Mouse (Mus musculus) CH12F3 (cell line): Measurements from ENCODE around the gene Sord.

Source experiments
- in situ Hi-C: fragments of 300-500 bp; cut with MboI; formaldehyde crosslinking; loops from 2 replicates; pipeline ENCODE4 v1.14.3; 2020; ENCODE audit warnings: low sequenced_read_pairs

The Sord gene

DNA sequence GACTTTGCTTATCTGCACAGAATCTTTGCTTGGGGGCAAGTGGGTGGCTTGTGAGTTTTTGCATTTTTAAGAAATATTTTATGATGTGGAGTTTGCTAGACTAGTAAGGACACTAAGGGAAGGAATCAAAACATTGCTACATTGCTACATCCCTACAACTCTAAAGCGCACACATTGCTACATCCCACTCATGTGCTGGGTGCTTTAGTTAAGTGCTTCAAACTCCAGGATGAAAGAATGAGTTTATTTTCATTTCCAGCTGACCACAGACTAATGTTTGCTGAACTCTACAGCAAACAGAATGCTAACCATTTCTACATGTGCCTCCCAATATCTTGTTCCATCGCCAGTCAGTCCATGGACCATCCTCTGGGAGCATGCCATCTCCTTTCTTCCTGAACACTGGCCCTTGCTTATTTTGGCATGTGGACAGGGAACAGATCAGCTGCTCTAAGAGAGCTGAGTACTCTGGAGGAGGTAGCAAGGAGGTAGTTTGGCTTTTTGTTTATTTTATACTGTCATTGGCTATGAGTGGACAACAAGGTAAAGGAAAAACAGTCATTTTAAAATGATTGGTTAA lies 3.4 kb downstream of the Sord start:
- in situ Hi-C loops, result no loop called here

- in situ Hi-C loops, result no loop called here
Observed at GRCm38 (mm10) chr2:122240735-122241134, 6.2 kb downstream of the Sord start.

GRCm38 (mm10) chr2:122241226-122241625 lies 6.7 kb downstream of the Sord start:
- in situ Hi-C loops, result no loop called here

DNA sequence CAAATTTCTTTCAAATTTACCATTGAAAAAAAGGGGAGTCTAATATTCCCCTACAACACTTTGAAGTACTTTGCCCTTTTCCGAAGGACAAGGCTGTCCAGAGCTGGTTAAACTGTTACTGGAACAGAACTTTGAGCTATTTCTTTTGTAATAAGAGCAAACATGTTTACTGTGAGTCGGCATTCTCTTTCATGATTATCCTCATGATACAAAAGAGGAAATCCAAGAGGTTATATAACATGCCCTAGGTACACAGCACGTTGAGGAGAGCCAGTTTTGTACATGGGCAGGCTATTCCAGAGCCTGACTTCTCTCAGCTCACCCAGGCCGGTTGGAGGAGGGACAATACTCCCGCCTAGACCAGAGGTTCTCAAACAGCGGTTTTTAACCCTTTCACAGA lies 7.4 kb downstream of the Sord start:
- in situ Hi-C loops, result no loop called here

- in situ Hi-C loops, result no loop called here
Observed at GRCm38 (mm10) chr2:122243671-122244131, 9.2 kb downstream of the Sord start.

DNA sequence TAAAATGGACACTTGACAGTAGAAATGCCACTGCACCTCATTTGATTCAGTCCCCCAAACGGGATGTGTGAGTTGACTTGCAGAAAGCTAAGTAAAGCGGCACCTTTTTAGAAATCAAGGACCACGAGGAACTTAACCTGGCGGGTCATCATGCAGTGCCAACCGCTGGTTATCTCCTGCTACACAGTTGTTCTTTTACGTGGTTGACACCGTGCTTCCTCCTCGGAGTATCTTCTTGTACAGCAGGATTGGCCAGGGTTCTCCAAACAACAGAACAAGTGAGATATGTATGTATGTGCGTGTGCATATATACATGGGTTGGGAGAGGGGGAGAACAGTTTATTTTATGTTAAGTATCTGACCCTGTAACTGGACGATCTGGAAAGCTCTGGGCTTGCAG lies 13.2 kb downstream of the Sord start:
- in situ Hi-C loops, result no loop called here

GRCm38 (mm10) chr2:122255997-122256396 lies 21.4 kb downstream of the Sord start:
- in situ Hi-C loops, result no loop called here

- in situ Hi-C loops, result no loop called here
Observed at GRCm38 (mm10) chr2:122260729-122261128, 26.2 kb downstream of the Sord start.

- in situ Hi-C loops, result no loop called here
Observed at GRCm38 (mm10) chr2:122264690-122265089, 30.1 kb downstream of the Sord start.

GRCm38 (mm10) chr2:122266407-122267193 lies 32.1 kb downstream of the Sord start:
- in situ Hi-C loops, result no loop called here

DNA sequence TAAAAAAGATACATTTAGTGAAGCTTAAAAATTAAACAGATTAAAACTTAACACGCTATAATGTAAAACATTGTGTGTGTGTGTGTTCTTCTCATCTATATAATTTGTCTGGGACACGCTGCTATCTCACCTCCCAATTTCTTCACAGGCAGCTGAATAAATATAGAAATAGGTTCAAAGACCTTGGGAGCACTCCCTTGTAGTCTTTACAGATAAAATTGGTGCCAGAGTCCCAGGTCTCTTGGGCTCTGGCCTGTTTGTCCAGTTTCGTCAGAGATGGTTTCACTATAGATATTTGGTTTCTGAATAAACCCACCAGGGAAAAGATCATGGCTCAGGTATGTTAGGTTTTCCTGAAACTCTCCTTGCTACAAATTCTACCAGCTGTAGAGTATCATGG lies 44.2 kb downstream of the Sord start:
- in situ Hi-C loops, result no loop called here

DNA sequence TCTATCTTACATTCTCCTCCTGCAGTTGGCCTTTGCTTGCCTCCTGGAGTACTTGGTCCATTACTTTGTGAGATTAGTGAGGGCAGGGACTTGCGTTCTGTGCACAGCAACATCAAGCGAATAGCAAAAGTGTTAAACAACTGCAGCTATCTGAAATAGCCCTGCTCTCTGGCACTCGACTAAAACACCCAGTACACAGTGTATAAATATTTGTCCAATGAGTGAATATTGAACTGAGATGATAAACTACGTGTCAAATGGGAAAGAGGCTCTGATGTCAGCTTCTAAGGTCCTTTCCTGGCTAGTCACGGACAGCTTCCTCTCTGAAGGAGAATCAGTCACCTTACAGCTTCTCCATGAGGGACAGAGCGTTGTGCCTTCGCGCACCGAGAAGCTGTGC lies 49.5 kb downstream of the Sord start:
- in situ Hi-C loops, result no loop called here

- in situ Hi-C loops, result no loop called here
Observed at GRCm38 (mm10) chr2:122286137-122286536, 51.6 kb downstream of the Sord start.

DNA sequence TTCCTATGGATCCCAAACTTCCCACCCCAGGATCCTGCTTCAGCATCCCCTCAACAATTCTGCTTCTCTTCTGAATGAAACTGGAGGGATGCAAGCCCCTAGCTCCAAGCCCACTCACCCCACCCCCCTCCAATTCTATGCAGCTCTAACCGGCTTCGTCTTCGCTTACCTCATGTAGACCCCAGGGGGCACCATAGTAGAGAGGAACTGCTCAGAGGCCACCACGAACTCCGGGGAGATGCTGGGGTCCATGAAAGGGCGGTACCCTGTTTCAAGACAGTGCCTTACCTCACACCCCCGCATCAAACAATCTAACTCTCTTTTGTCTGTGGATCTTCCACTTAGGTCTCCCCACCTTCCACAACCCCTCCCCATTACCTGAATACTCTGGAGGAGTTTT lies 60.4 kb downstream of the Sord start:
- in situ Hi-C loops, result no loop called here

DNA sequence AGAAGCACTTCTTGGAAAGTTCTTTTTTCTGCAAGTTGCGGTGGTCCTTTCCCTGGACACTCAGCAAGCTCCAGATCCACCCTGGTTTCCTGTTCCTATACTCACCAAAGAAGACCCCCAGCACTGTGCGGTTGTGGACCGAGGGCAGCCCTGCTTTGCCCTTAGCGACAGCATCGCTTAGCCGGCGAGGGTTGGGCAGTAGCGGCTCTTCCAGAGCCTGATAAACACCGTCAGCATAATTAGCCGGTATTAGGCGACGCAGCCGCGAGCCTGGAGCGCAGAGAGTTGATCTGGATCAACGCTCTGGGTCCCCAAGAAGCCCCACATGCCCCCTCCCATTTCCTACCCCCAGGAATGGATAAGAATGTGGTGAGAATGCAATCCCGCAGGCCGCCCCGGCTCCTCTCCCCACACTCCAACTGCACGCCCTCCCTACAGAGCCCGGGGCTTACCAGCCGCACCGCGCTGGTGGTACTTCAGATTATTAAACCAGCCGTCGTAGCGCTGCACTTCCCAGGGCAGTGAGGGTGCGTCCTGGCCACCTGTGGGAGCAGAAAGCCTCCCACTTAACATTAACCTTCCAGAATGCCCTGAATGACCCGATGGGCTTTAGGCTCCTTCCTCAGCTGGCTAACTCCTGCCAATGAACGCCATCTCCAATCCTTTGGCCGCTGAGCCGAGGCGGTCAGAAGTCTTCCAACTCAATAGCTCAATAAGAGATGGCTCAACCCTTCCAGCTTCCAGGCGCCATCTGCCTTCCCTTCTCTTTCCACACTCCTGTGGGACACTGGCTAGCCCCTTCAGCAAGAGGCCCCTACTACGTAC lies 62.9 kb downstream of the Sord start:
- in situ Hi-C loops, result no loop called here

DNA sequence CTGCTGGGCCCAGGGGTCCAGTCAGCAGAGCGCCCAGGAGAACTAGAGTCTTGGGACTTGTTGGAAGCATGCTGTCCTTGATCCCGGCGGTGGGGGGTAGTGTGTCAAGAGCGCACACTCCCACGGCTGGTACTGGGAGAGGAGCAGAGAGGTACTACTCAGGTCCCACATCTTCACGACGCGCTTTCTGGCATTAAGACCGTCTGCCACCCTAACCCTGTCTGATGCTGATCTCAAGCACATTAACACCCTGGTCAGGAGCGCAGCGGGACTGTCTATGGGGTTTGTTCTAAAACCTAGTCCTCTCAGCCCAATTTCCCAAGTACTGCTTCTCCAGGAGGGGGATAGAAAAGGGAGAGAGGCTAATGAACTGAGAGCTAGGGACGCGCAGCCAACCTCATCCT lies 63.5 kb downstream of the Sord start, which contains the start of gene Duox2:
Gene Duox2 (minus strand): TSS at position 354 of the 404 bp plus-strand sequence.
- in situ Hi-C loops, result no loop called here

- in situ Hi-C loops, result no loop called here
Observed at GRCm38 (mm10) chr2:122298596-122299490, 64.3 kb downstream of the Sord start, which contains the start of gene Duoxa2. Duoxa2 (plus strand) TSS chr2:122298900.

GRCm38 (mm10) chr2:122299911-122300655 lies 65.5 kb downstream of the Sord start:
- in situ Hi-C loops, result no loop called here

- in situ Hi-C loops, result no loop called here
Observed at GRCm38 (mm10) chr2:122300656-122301020, 66.1 kb downstream of the Sord start.
